Mouse (Mus musculus) mouse trophoblast stem cell (cell line): ENCODE data around the gene Gm42791.

Experiments
- in situ Hi-C, 2 experiments: fragments of 300-500 bp; cut with MseI, MboI; formaldehyde crosslinking; loops; 2 replicates in 1 of 2; 3 replicates in 1 of 2; pipeline ENCODE4 v1.15.1; 2025

The Gm42791 gene

DNA sequence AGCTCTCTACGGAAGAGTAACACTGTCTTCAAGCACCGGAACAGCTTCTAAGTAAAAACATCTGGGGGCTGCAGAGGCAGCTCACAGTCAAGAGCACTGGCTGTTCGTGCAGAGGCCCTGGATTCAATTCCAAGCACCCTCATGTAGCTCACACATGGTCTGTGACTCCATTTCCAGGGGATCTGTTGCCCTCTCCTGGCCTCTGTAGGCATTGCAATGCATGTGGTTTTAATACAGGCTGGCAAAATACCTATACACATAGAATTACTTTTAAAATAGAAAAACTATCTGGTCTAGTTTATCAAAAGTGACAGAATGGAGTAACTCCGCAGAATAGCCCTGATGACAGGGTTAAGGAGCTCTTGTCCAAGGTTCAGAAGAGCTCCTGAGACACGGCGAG is 115.7 kb downstream of the Gm42791 start:
- in situ Hi-C loops: no loop called here

DNA sequence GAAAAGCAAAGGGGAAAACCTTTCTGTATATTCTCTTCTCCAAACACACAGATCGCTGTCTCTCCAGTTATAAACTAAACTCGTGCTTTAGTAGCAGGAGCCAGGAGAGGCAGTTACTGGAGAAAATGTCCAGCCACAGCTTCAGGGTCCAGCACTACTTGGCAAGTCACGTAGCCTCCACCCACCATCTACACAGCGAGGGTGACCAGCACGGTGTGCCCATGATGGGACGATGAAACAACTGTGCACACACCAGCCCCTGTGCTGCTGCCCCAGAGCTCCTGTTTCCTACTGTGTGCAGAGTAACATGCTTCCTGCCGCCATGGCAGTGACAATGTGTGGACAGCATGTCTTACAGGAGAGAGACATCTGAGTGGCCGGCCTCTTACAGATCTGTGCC is 121.8 kb downstream of the Gm42791 start:
- in situ Hi-C loops: no loop called here

DNA sequence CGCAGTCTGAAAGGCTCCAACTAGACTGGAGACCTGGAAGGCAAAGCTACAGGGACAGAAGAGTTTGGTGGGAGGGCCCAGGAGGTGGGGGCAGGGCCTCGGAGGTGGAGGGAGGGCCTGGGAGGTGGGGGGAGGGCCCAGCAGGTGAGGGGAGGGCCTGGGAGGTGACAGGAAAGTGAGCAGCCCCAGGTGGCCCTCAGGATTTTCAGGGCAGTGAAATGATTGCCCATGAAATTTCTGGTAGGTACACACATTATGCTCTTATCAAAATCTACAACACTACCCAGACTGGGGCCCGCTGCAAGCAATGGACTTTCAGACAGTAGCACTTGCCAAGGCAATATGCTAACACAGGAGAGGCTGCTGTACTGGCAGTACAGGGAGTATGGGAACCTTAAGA is 125.4 kb downstream of the Gm42791 start:
- in situ Hi-C loops: no loop called here

DNA sequence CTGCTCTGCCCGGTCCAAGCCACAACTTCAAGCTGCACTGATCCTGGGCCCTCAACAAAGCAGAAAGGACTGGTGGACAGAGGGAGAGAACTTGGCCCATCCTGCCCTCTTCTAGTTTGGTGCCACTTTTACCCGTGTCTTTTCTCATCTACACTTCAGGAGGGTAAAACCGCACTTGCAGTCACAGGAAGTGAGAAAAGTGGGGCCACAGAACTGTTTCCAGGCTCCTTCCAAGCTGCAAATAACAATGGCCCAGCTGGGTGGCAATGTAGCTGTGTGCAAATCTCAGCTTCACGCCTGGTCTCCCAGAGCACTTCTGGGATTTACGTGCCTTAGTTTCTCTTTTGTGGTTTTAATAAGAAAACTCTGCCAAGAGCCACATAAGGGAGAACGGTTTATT is 127.2 kb downstream of the Gm42791 start:
- in situ Hi-C loops: no loop called here

DNA sequence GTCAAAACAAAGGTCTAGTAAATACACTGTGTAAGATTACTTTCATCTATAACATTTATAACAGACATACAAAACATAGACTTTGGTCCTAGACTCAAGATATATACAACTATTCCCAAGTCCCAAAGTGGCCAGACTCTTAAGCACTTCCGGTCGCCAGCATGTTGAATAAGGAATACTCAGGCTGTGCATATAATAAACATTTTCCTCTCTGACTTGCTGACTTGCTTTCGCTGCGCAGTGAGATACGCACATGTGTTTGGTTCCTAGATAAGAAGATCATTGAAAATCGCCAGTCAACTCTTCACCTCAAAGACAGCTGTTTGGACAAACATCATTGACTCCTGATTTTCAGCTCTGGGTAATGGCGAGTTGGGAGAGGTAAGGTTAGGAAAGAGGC is 127.8 kb downstream of the Gm42791 start:
- in situ Hi-C loops: no loop called here

DNA sequence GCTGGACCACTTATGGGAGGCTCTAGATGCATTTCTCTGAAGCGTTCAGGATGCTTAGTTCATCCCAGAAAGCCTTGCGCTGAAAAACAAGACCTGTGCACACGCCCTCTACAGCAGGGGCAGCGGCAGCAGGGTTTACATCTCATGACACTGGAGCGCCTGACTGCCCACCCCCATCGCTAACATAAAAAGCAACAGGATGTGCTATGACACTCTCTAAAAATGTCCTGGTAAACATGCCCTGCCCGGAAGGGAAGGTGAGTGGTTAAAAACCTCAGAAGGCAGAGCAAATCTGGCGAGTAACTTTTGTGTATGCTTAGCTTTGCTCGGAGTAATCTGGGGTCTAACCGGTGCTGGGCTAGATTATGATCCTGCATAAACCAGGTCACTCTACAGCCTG is 128.4 kb downstream of the Gm42791 start:
- in situ Hi-C loops: no loop called here

DNA sequence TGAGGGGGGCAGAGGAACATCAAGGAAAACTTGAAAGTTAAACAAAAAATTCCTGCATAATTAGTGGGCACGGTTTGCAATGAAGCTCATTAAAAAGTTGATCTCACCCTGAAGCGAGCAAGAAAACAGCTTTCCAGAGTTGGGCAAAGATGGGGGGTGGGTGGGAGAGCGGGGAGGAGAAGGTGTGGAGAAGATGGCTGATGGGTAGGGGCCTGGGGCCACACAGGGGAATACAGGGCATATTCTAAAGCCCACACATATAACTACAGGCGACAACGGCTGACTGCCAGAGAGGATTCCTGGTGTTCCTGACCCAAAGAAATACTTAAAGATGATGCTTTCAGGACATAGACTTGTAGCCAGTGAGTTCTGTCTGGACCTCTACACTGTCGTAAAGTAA is 131.5 kb downstream of the Gm42791 start:
- in situ Hi-C loops: no loop called here

DNA sequence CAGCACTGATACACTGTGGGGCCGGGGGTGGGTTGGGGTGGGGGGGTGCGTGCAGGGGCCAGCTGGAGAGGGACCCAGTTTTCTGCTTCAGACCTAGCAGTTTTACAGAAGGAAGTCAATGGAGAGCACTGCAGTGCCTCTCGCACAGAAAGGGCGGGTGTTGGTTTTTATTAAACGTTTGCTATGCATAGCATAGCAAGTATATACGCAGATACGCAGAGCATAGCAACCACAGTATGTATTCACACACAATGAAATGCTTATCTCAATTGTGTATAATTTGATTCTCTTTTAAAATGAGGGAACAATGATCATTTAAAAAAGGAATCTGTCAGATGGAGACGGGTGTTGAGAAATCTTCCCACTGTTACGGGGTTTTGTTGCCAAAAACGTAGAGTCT is 132.1 kb downstream of the Gm42791 start:
- in situ Hi-C loops: no loop called here

DNA sequence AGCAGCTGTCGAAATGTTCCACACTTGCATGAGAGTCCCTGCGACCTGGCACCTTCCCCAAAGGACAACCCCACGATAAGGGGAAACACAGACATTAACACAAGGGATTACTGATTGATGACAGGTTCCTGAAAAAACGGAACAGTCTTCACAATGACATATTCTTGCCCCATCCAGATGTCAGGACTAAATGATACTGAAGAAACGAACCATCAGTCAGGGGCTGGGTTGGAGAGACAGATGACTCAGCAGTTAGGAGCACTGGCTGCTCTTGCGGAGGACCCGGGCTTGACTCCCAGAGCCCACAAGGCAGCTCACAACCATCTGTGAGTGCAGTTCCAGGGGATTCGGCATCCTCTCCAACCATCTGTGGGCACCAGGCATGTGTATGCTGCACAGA is 132.8 kb downstream of the Gm42791 start:
- in situ Hi-C loops: no loop called here

DNA sequence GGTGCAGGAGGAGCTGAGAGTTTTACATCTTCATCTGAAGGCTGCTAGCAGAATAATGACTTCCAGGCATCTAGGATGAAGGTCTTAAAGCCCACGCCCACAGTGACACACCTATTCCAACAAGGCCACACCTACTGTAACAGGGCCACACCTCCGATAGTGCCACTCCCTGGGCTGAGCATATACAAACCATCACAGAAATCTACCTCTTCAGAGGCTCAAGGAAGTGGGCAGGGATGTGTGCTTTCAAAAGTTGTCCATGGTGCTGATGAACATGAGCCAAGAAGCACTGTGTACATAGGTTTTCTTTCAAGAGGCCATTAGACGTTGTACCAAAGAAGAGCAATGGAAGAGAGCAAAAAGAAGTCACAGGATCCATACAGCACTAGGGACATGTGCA is 137.4 kb downstream of the Gm42791 start:
- in situ Hi-C loops: no loop called here

DNA sequence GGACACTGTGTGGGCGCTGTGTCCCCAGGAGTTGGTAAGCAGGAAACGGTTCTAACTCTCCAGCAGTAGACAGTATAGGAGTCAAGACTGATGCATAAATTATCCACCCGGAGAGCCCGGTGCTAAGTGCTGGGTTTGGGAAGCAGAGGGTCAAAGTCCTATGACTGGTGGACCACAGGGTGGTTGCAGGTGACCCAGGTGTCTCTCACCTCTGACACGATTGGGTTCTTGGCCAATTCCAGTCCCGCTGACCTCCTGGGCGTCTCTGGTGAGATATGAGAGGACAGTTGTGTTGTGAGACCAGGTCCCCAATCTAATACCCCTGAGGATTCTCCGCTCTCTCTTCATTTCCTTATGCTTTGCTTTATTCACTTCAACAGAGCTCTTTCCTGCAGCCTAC is 139.9 kb downstream of the Gm42791 start:
- in situ Hi-C loops: no loop called here

DNA sequence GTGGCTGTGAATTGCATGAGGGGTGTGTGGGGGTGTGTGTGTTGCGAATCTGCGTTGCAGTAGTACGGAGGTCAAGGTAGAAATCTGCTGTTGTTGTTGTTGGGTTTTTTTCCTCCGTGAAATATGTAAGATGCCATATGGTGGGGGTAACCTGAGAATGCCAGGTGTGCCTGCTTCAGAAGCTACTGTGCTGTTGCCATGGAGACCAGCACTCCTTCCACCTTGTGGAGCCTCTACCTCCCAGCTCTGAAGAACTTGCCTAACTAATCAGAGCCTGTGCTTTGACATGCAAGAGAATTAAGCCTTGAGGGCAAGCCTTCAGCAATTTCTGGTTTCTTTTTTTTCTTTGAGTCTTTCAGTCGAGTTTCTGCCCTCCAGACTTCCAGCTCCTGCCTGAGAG is 140.8 kb downstream of the Gm42791 start:
- in situ Hi-C loops: no loop called here

DNA sequence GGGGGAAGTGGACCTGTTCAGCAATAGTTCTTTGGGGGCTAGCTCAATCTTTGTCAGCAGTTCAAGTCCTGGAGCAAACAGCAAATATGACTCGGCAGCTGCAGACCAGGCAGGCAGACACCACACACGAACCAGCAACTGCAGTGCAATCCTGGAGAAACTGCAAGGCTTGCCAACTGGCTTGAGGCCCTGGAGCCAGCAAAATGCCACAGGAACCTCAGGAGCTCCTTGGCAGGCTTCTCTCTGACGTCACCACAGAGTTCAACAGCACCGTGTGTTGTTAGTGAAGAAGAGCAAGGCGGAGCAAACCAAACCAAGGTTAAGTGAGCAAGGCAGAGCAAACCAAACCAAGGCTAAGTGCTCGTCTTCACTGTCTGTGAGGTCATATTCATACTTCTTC is 145.4 kb downstream of the Gm42791 start:
- in situ Hi-C loops: no loop called here

DNA sequence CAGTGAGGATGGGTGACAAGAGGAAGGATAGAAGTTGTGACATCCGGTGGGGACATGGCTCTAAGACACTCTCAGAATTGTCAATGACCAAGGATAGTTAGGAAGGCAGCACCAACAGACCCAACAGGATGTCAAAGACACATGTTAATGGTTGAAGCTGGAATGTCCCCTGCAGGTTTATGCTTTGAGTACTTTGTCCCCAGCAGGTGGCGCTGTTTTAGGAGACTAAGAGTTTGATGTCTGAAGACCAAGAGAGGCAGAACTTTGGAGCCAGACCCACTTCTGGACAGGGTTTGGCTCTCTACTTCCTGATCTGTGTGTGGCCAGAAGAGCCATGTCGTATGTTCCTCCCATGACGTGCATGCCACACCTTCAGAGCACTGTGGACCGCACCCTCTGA is 147.9 kb downstream of the Gm42791 start:
- in situ Hi-C loops: no loop called here
